Mouse (Mus musculus): Measurements from ENCODE around the gene Fmo2.

GRCm38 (mm10) chr1:162871701-162872311 is 26.7 kb downstream of the Fmo2 start:
- TF ChIP-seq CTCF (conservative IDR thresholded peaks at IDR 0.05; ENCODE audit: low read length) (no peak), NANOG (IDR thresholded peaks at IDR 0.05; ENCODE audit: borderline replicate concordance, low read length) (no peak)
